In genomic region chr7:76904096-76904495, GRCm38 (mm10) we compare ENCODE assay signal across 22 mouse cellular contexts.
DNase-seq lines count a peak whose midpoint lies in the region; ATAC-seq and TF ChIP-seq lines count a peak whose summit lies in the region.
"Had no signal": no experiment of that assay in that cellular context is flagged by ENCODE, and none has a peak within 500 bp of the region (broad histone marks: within the 10 kb centered on the region; RNA-seq: fewer than 3 reads in every experiment).

No protein-coding gene starts in this region.

- no peak for TF ChIP-seq EP300 in stomach, postnatal 0 days (optimal IDR thresholded peaks at IDR 0.05)

- no peaks in the 10 kb centered on the region for H3K9me3 ChIP-seq in lung, embryonic 14.5 days (ENCODE audit: low read depth, low read length)
- no peaks in the 10 kb centered on the region for H3K9me3 ChIP-seq in stomach, postnatal 0 days (ENCODE audit: control insufficient read depth, low read length)
- H3K9me3 ChIP-seq: embryonic facial prominence, embryonic 12.5 days; forebrain, embryonic 12.5 days; heart, embryonic 13.5 days; hindbrain, embryonic 12.5 days; intestine, embryonic 15.5 days had no signal

- H3K4me1 ChIP-seq in lung, embryonic 14.5 days (ENCODE audit: insufficient read depth), result no peaks in the 10 kb centered on the region
- H3K4me1 ChIP-seq in stomach, postnatal 0 days (replicated peaks; ENCODE audit: control insufficient read depth, insufficient read depth), result no peaks in the 10 kb centered on the region
- H3K4me1 ChIP-seq: embryonic facial prominence, embryonic 12.5 days; forebrain, embryonic 12.5 days; heart, embryonic 13.5 days; hindbrain, embryonic 12.5 days; intestine, embryonic 15.5 days had no signal

- no peak overlapping the region for H3K4me3 ChIP-seq in lung, embryonic 14.5 days (ENCODE audit: low read depth, low read length)
- no peak overlapping the region for H3K4me3 ChIP-seq in stomach, postnatal 0 days (ENCODE audit: low read depth, low read length)
- H3K4me3 ChIP-seq: embryonic facial prominence, embryonic 12.5 days; forebrain, embryonic 12.5 days; gastrocnemius, adult 2 months; heart, embryonic 13.5 days; hindbrain, embryonic 12.5 days; intestine, embryonic 15.5 days had no signal

- no peak overlapping the region for H3K4me2 ChIP-seq in lung, embryonic 14.5 days
- no peak overlapping the region for H3K4me2 ChIP-seq in stomach, postnatal 0 days (replicated peaks; ENCODE audit: low read depth)
- H3K4me2 ChIP-seq: embryonic facial prominence, embryonic 12.5 days; forebrain, embryonic 12.5 days; heart, embryonic 13.5 days; hindbrain, embryonic 12.5 days; intestine, embryonic 15.5 days had no signal

- H3K27ac ChIP-seq in lung, embryonic 14.5 days (ENCODE audit: low read depth), result no peak overlapping the region
- H3K27ac ChIP-seq in stomach, postnatal 0 days (replicated peaks), result no peak overlapping the region
- H3K27ac ChIP-seq: embryonic facial prominence, embryonic 12.5 days; forebrain, embryonic 12.5 days; gastrocnemius, adult 2 months; heart, embryonic 13.5 days; hindbrain, embryonic 12.5 days; hindbrain, postnatal 0 days; intestine, embryonic 15.5 days had no signal

- ATAC-seq in lung, embryonic 14.5 days (ENCODE audit: insufficient read depth), result no peak
- no peak for ATAC-seq in stomach, postnatal 0 days (ENCODE audit: low FRiP score, low TSS enrichment)
- ATAC-seq: forebrain, embryonic 16.5 days; hindbrain, postnatal 0 days; intestine, embryonic 15.5 days had no signal

- no peaks in the 10 kb centered on the region for H3K36me3 ChIP-seq in lung, embryonic 14.5 days (ENCODE audit: insufficient read depth)
- no peaks in the 10 kb centered on the region for H3K36me3 ChIP-seq in stomach, postnatal 0 days (ENCODE audit: control insufficient read depth, insufficient read depth, low read length)
- H3K36me3 ChIP-seq: embryonic facial prominence, embryonic 12.5 days; forebrain, embryonic 12.5 days; heart, embryonic 13.5 days; hindbrain, embryonic 12.5 days; intestine, embryonic 15.5 days had no signal

- no peak for TF ChIP-seq CTCF in lung, embryonic 14.5 days (IDR thresholded peaks at IDR 0.05; ENCODE audit: low read depth)
- TF ChIP-seq CTCF in stomach, postnatal 0 days (IDR thresholded peaks at IDR 0.05; ENCODE audit: low read depth), result no peak

- WGBS in lung, embryonic 14.5 days, result 71% methylated on average over 1 of the region's 1 CpGs
- 81% methylated on average over 1 of the region's 1 CpGs for WGBS in stomach, postnatal 0 days

- DNase-seq in embryo, embryonic 10 days (ENCODE audit: low spot score), result peak; percentile 42
- no peak for DNase-seq in embryo, embryonic 9.5 days (ENCODE audit: extremely low spot score)
- DNase-seq in lung, embryonic 14.5 days, result peak; percentile 52
- DNase-seq in lung, postnatal 4 days, result no peak
- peak; percentile 51 for DNase-seq in embryo, embryonic 10.5 days (ENCODE audit: low spot score)
- peak; percentile 8 for DNase-seq in hindlimb bud, embryonic 11.5 days (ENCODE audit: extremely low spot score, low read depth, low spot score)
- no peak for DNase-seq in stomach, postnatal 0 days (ENCODE audit: low spot score)
- DNase-seq in neural tube, embryonic 10.5 days (ENCODE audit: extremely low spot score, low spot score), result no peak
- DNase-seq: adrenal gland, adult 8-10 months; adrenal gland, postnatal 36 days; cerebellum, adult 2 months; cerebellum, postnatal 10 days; gastrocnemius, adult 2 months; gastrocnemius, postnatal 25 days; heart, postnatal 36 days had no signal

- H3K9ac ChIP-seq in lung, embryonic 14.5 days, result no peak overlapping the region
- H3K9ac ChIP-seq in stomach, postnatal 0 days (ENCODE audit: low read length), result no peak overlapping the region
- H3K9ac ChIP-seq: embryonic facial prominence, embryonic 12.5 days; forebrain, embryonic 12.5 days; heart, embryonic 13.5 days; hindbrain, embryonic 12.5 days; intestine, embryonic 15.5 days had no signal

- no peaks in the 10 kb centered on the region for H3K27me3 ChIP-seq in lung, embryonic 14.5 days (ENCODE audit: insufficient read depth, low read length)
- H3K27me3 ChIP-seq in stomach, postnatal 0 days (ENCODE audit: control insufficient read depth, insufficient read depth, low read length), result no peaks in the 10 kb centered on the region
- H3K27me3 ChIP-seq: embryonic facial prominence, embryonic 12.5 days; forebrain, embryonic 12.5 days; heart, embryonic 13.5 days; hindbrain, embryonic 12.5 days; intestine, embryonic 15.5 days had no signal

Comparison
In these comparisons a context has a peak if more than half of its experiments do, and no peak if none do; other contexts are left out.
1. DNase-seq: peak in embryo, embryonic 10 days (single experiment), lung, embryonic 14.5 days (single experiment), embryo, embryonic 10.5 days (single experiment) and hindlimb bud, embryonic 11.5 days (single experiment); none in embryo, embryonic 9.5 days (single experiment), lung, postnatal 4 days (0 of 2), stomach, postnatal 0 days (single experiment) and neural tube, embryonic 10.5 days (single experiment).